Mouse (Mus musculus): Measurements from ENCODE around the gene Tpst2.

Tpst2 gene

GRCm38 (mm10) chr5:112276267-112276873 is at the start of gene Tpst2:
Tpst2 (plus strand) TSS chr5:112276691.
- ChIA-PET CTCF (interaction anchor here (0.5 to 1.2 kb wide), 13 partner anchors 11 to 1459 kb away, joined by 3 to 8 read pairs (median 3); partner anchors contain the start of gene Ficd (in 1 of the 4)), POLR2A (interaction anchor here (0.6 to 3.4 kb wide), 51 partner anchors 10 to 1828 kb away, joined by 3 to 40 read pairs (median 4); partner anchors contain the start of genes Fbrsl1 (in 1 of the 4), Hps4 (in 1 of the 4), Srrd (in 1 of the 4) and Tfip11 (in 1 of the 4))

GRCm38 (mm10) chr5:112227354-112227753 is 49.1 kb upstream of the Tpst2 start:
- ChIA-PET CTCF (interaction anchor here in 1 of 4 experiments (1.1 kb wide), 1 partner anchor 13 kb away, joined by 4 read pairs; no protein-coding TSS in a partner anchor), POLR2A (interaction anchor here in 1 of 4 experiments (1.4 kb wide), 1 partner anchor 12 kb away, joined by 6 read pairs; no protein-coding TSS in a partner anchor)

- CTCF ChIA-PET, result interaction anchor here in 2 of 4 experiments (0.5 to 1.3 kb wide), 3 partner anchors 13 to 89 kb away, joined by 3 to 5 read pairs (median 4); no protein-coding TSS in a partner anchor
- POLR2A ChIA-PET, result interaction anchor here in 1 of 4 experiments (1.4 kb wide), 1 partner anchor 12 kb away, joined by 6 read pairs; no protein-coding TSS in a partner anchor
Measured at GRCm38 (mm10) chr5:112227898-112228239, 48.6 kb upstream of the Tpst2 start.

- POLR2A ChIA-PET, result interaction anchor here in 1 of 4 experiments (0.6 to 1.3 kb wide), 3 partner anchors 11 to 24 kb away, joined by 3 to 7 read pairs (median 3); partner anchors contain the start of gene Cryba4
- CTCF ChIA-PET, result interaction anchor here in 3 of 4 experiments (0.5 to 1.3 kb wide), 4 partner anchors 12 to 88 kb away, joined by 3 to 5 read pairs (median 4); no protein-coding TSS in a partner anchor
Measured at GRCm38 (mm10) chr5:112228240-112229076, 48.0 kb upstream of the Tpst2 start.

GRCm38 (mm10) chr5:112235806-112236205 is 40.7 kb upstream of the Tpst2 start:
- ChIA-PET POLR2A (no interaction called here), CTCF (interaction anchor here in 1 of 4 experiments (0.9 kb wide), 1 partner anchor 58 kb away, joined by 8 read pairs; no protein-coding TSS in a partner anchor)

GRCm38 (mm10) chr5:112236631-112237030 is 39.9 kb upstream of the Tpst2 start:
- ChIA-PET POLR2A (interaction anchor here in 2 of 4 experiments (0.7 to 1.4 kb wide), 3 partner anchors 23 to 311 kb away, joined by 3 to 5 read pairs (median 3); no protein-coding TSS in a partner anchor), CTCF (interaction anchor here in 1 of 4 experiments (0.6 to 1.0 kb wide), 3 partner anchors 10 to 58 kb away, joined by 5 to 8 read pairs (median 5); no protein-coding TSS in a partner anchor)

- POLR2A ChIA-PET, result interaction anchor here in 3 of 4 experiments (0.5 to 1.4 kb wide), 3 partner anchors 39 to 158 kb away, joined by 3 to 6 read pairs (median 3); no protein-coding TSS in a partner anchor
- CTCF ChIA-PET, result interaction anchor here in 2 of 4 experiments (0.7 to 1.3 kb wide), 5 partner anchors 24 to 862 kb away, joined by 3 to 5 read pairs (median 3); no protein-coding TSS in a partner anchor
Measured at GRCm38 (mm10) chr5:112237439-112237838, 39.1 kb upstream of the Tpst2 start.

- ChIA-PET POLR2A (interaction anchor here in 2 of 4 experiments (0.6 to 1.4 kb wide), 2 partner anchors 38 to 677 kb away, joined by 3 read pairs; no protein-coding TSS in a partner anchor), CTCF (interaction anchor here in 1 of 4 experiments (1.0 to 1.3 kb wide), 2 partner anchors 25 to 862 kb away, joined by 3 read pairs; no protein-coding TSS in a partner anchor)
Measured at GRCm38 (mm10) chr5:112237866-112238570, 38.5 kb upstream of the Tpst2 start.

GRCm38 (mm10) chr5:112238781-112239482 is 37.6 kb upstream of the Tpst2 start:
- ChIA-PET CTCF (no interaction called here), POLR2A (interaction anchor here in 1 of 4 experiments (0.6 kb wide), 1 partner anchor 678 kb away, joined by 3 read pairs; no protein-coding TSS in a partner anchor)

- CTCF ChIA-PET, result interaction anchor here (0.5 to 2.0 kb wide), 69 partner anchors 8 to 1709 kb away, joined by 3 to 35 read pairs (median 4); partner anchors contain the start of gene Tpst2 (in 3 of the 4)
- POLR2A ChIA-PET, result interaction anchor here (0.6 to 2.0 kb wide), 16 partner anchors 11 to 476 kb away, joined by 3 to 6 read pairs (median 4); partner anchors contain the start of gene Tpst2 (in 3 of the 4)
Measured at GRCm38 (mm10) chr5:112240761-112241160, 35.7 kb upstream of the Tpst2 start.

- ChIA-PET CTCF (interaction anchor here in 3 of 4 experiments (0.6 to 2.0 kb wide), 6 partner anchors 11 to 94 kb away, joined by 3 to 11 read pairs (median 6); no protein-coding TSS in a partner anchor), POLR2A (interaction anchor here in 2 of 4 experiments (0.7 to 2.0 kb wide), 6 partner anchors 12 to 375 kb away, joined by 3 to 5 read pairs (median 4); partner anchors contain the start of gene Tpst2 (in 1 of the 2))
Measured at GRCm38 (mm10) chr5:112241849-112242248, 34.6 kb upstream of the Tpst2 start.

GRCm38 (mm10) chr5:112242361-112242778 is 34.1 kb upstream of the Tpst2 start:
- POLR2A ChIA-PET, result interaction anchor here in 3 of 4 experiments (0.6 to 2.0 kb wide), 7 partner anchors 12 to 376 kb away, joined by 3 to 6 read pairs (median 4); partner anchors contain the start of genes Sez6l (in 1 of the 3) and Tpst2 (in 1 of the 3)
- CTCF ChIA-PET, result interaction anchor here in 2 of 4 experiments (0.8 to 1.6 kb wide), 3 partner anchors 18 to 93 kb away, joined by 3 to 7 read pairs (median 5); no protein-coding TSS in a partner anchor

GRCm38 (mm10) chr5:112243041-112243440 is 33.5 kb upstream of the Tpst2 start:
- ChIA-PET CTCF (interaction anchor here in 3 of 4 experiments (0.6 to 1.7 kb wide), 7 partner anchors 15 to 1585 kb away, joined by 3 to 8 read pairs (median 5); no protein-coding TSS in a partner anchor), POLR2A (interaction anchor here in 2 of 4 experiments (0.6 to 1.1 kb wide), 4 partner anchors 23 to 334 kb away, joined by 3 to 6 read pairs (median 4); partner anchors contain the start of genes Sez6l (in 1 of the 2), Tfip11 (in 1 of the 2) and Tpst2 (in 1 of the 2))

GRCm38 (mm10) chr5:112243539-112244274 is 32.8 kb upstream of the Tpst2 start:
- CTCF ChIA-PET, result interaction anchor here (0.6 to 1.7 kb wide), 9 partner anchors 15 to 1584 kb away, joined by 3 to 16 read pairs (median 4); no protein-coding TSS in a partner anchor
- POLR2A ChIA-PET, result interaction anchor here in 3 of 4 experiments (0.6 to 2.3 kb wide), 4 partner anchors 32 to 226 kb away, joined by 3 to 4 read pairs (median 4); partner anchors contain the start of genes Tpst2 (in 2 of the 3) and Tfip11 (in 1 of the 3)

- POLR2A ChIA-PET, result interaction anchor here in 2 of 4 experiments (0.7 to 2.3 kb wide), 2 partner anchors 32 to 226 kb away, joined by 3 to 4 read pairs; partner anchors contain the start of gene Tpst2 (in 1 of the 2)
Measured at GRCm38 (mm10) chr5:112244275-112244562, 32.3 kb upstream of the Tpst2 start.

More at GRCm38 (mm10) chr5:112244275-112244562, 32.3 kb upstream of the Tpst2 start:
- CTCF ChIA-PET, result interaction anchor here in 3 of 4 experiments (0.6 to 1.7 kb wide), 5 partner anchors 16 to 210 kb away, joined by 3 to 16 read pairs (median 4); no protein-coding TSS in a partner anchor
